Mouse (Mus musculus) heart, embryonic 12.5 days (tissue): ENCODE measurements around the gene Crocc. TPM values are rescaled to one million over a fixed set of nuclear protein-coding genes. Genes with fewer than 3 reads are reported as not detected.
A peak's percentile ranks its signal among the peaks of the same experiment; 100 is the strongest.

Experiments
- ATAC-seq: fragments of 200-750 bp; cut with Nextera tagmentation; 2 replicates; pipeline ENCODE4 v1.8.0; 2017; ENCODE audit warnings: moderate TSS enrichment, moderate library complexity; ENCODE audit not compliant: insufficient number of reproducible peaks, low FRiP score
- H3K27ac ChIP-seq: fragments of 300-500 bp; sonication (generic); 2 replicates; pipeline ENCODE4 v1.5.1; 2016; ENCODE audit warnings: mild to moderate bottlenecking, moderate library complexity; ENCODE audit not compliant: poor library complexity, severe bottlenecking
- H3K27me3 ChIP-seq: fragments of 300-500 bp; sonication (generic); replicated peaks from 2 replicates; pipeline ENCODE4 v1.6.1; 2016; ENCODE audit warnings: mild to moderate bottlenecking, moderate library complexity
- H3K36me3 ChIP-seq: fragments of 300-500 bp; sonication (generic); 2 replicates; pipeline ENCODE4 v1.6.1; 2016; ENCODE audit warnings: mild to moderate bottlenecking, moderate library complexity
- H3K4me1 ChIP-seq: fragments of 300-500 bp; sonication (generic); replicated peaks from 2 replicates; pipeline ENCODE4 v1.6.1; 2016; ENCODE audit warnings: mild to moderate bottlenecking
- H3K4me2 ChIP-seq: fragments of 300-500 bp; sonication (generic); 2 replicates; pipeline ENCODE4 v1.6.1; 2016; ENCODE audit warnings: mild to moderate bottlenecking, moderate library complexity
- H3K4me3 ChIP-seq: fragments of 300-500 bp; sonication (generic); 2 replicates; pipeline ENCODE4 v1.5.1; 2016; ENCODE audit warnings: mild to moderate bottlenecking
- H3K9ac ChIP-seq: fragments of 300-500 bp; sonication (generic); 2 replicates; pipeline ENCODE4 v1.6.1; 2016; ENCODE audit warnings: mild to moderate bottlenecking, moderate library complexity
- H3K9me3 ChIP-seq: fragments of 300-500 bp; sonication (generic); replicated peaks from 2 replicates; pipeline ENCODE4 v1.6.1; 2016; ENCODE audit warnings: mild to moderate bottlenecking, moderate library complexity
- WGBS: fragments of 180-500 bp; shearing (Covaris S2); methylation state at CpG from one replicate; pipeline ENCODE4 v1.1.7; 2016; 5-methylcytosine and 5-hydroxymethylcytosine counted together
- polyA plus RNA-seq: library from polyadenylated mRNA; unstranded; fragments of >200 nt; fragmentation: Nextera tagmentation; extraction: Ambion mirVana; gene quantifications from 2 replicates; pipeline ENCODE4 v1.2.1, GENCODE M21; 2016

The Crocc gene
- polyA plus RNA-seq, 1 experiment from 2014 or later, result 6.3 TPM

DNA sequence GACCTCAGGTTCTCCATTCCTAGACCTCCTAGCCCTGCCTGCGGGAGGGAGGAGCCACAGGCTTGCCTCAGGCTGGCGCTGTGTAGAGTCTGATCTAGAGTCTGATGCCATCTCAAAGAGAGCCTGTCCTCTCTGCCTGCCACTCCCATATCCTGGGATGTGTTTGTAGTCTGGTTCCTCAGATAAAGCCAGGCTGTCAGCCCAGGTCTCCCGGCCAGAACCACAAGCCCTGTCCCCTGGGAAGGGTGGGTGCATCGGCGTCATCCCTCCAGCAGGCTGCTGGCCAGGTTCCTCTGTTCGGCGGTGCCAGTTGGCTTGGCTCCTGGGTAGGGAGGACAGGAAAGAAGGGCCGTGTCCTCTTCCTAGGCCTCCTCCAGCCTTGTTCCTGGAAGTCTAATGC lies 52.3 kb downstream of the Crocc start:
- H3K36me3 ChIP-seq, result peaks cover 51% of the 10 kb centered on the region
- no peak overlapping the region for H3K4me2 ChIP-seq

DNA sequence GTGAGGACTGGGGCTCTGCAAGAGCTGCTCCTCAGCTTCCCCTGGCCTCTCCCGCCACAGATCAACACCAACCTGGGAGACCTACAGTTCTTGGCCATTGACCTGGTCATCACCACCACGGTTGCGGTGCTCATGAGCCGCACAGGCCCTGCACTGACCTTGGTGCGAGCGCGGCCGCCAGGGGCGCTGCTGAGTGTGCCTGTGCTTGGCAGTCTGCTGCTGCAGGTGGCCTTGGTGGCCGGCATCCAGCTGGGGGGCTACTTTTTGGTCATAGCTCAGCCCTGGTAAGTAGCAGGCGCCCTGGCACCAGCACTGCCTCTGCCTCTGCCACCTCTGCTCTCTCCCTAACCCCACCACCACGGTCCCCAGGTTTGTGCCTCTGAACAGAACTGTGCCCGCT lies 54.4 kb downstream of the Crocc start:
- peaks cover 67% of the 10 kb centered on the region for H3K36me3 ChIP-seq
- ATAC-seq, result no peak

More for the DNA sequence above, 52.3 kb downstream of the Crocc start:
- no peak; the same call in 1 of the 2 replicates for ATAC-seq
- Histone ChIP-seq H3K4me3 (no peak overlapping the region), H3K27ac (no peak overlapping the region), H3K9me3 (peaks cover 5% of the 10 kb centered on the region; the same call in 1 of the 2 replicates), H3K9ac (no peak overlapping the region), H3K27me3 (no peaks in the 10 kb centered on the region), H3K4me1 (peaks cover 24% of the 10 kb centered on the region)
- 67% methylated on average over 8 of the region's 8 CpGs for WGBS

DNA sequence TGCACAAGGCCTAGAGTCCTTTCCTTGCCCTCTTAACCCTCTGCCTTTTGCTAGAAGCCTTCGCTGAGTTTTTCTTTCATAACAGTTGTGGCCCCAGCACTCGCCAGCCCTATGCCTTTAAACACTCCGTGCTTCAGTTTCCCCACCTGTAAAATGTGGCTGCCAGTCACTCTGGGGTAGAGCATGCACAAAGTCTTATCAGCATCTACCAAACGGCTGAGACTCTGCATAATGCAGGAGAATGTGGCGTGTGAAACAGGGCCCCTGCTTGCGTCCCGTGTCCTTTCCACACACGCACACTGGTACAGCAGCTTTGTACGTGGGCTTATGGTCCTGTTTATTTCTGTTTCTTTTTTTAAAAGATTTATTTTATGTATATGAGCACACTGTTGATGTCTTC lies 63.5 kb downstream of the Crocc start:
- Histone ChIP-seq H3K4me1 (no peaks in the 10 kb centered on the region), H3K9me3 (no peaks in the 10 kb centered on the region), H3K4me2 (no peak overlapping the region), H3K36me3 (peaks cover 96% of the 10 kb centered on the region), H3K27me3 (no peaks in the 10 kb centered on the region), H3K27ac (no peak overlapping the region), H3K4me3 (no peak overlapping the region), H3K9ac (no peak overlapping the region)
- no peak for ATAC-seq
- 85% methylated on average over 9 of the region's 9 CpGs for WGBS

More for the DNA sequence above, 54.4 kb downstream of the Crocc start:
- Histone ChIP-seq H3K27ac (no peak overlapping the region), H3K9ac (no peak overlapping the region), H3K9me3 (peaks cover 5% of the 10 kb centered on the region; the same call in 1 of the 2 replicates), H3K27me3 (no peaks in the 10 kb centered on the region), H3K4me2 (no peak overlapping the region), H3K4me3 (no peak overlapping the region), H3K4me1 (peaks cover 5% of the 10 kb centered on the region)
- WGBS, result 84% methylated on average over 13 of the region's 13 CpGs

DNA sequence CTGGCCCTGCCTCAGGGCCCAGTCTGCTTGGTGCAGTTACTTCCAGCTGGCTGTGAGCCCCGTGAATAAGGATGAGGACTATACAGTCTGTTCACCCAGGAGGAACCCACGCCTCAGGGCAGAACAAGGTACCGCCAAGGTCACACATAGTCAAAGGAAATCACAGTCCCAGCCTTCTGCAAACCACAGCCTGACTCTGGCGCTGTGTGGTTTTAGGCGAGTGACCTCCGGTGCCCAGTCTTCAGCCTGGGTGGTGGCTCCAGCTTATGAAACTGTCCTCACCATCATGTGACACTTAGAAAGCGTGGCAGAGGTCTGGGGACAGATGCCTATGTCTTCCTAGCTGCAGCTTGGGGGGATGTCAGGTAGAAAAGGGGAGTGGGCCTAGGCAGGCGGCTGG lies 64.5 kb downstream of the Crocc start:
- H3K4me2 ChIP-seq, result no peak overlapping the region
- H3K9ac ChIP-seq, result no peak overlapping the region
- H3K4me3 ChIP-seq, result no peak overlapping the region
- peaks cover 86% of the 10 kb centered on the region for H3K36me3 ChIP-seq
- WGBS, result 90% methylated on average over 8 of the region's 8 CpGs
- H3K27me3 ChIP-seq, result no peaks in the 10 kb centered on the region
- no peaks in the 10 kb centered on the region for H3K9me3 ChIP-seq
- H3K27ac ChIP-seq, result no peak overlapping the region
- no peak for ATAC-seq
- no peaks in the 10 kb centered on the region for H3K4me1 ChIP-seq

DNA sequence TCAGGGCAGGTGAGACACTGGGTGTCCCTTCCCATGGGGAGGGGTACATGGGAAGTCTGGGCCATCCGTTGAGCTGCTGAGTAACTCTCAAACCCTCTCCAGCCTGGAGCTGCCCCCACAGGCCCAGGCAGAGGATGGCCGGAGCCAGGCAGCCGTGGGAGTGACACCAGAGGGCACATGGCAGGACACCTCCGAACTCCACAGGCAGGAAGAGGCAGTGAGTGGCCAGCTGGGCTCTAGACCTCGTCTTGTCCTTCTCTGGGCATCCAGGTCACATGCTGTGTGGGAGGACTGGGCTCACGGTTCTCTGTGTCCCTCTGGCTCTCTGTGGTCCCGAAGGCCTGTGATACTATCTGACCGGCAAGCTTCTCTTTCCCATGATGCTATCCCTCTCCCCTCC lies 66.5 kb downstream of the Crocc start:
- Histone ChIP-seq H3K27ac (no peak overlapping the region), H3K4me2 (no peak overlapping the region), H3K4me3 (no peak overlapping the region), H3K36me3 (peaks cover 66% of the 10 kb centered on the region), H3K9ac (no peak overlapping the region), H3K4me1 (peaks cover 2% of the 10 kb centered on the region; the same call in 1 of the 2 replicates), H3K9me3 (no peaks in the 10 kb centered on the region), H3K27me3 (no peaks in the 10 kb centered on the region)
- ATAC-seq, result no peak
- 89% methylated on average over 8 of the region's 8 CpGs for WGBS

DNA sequence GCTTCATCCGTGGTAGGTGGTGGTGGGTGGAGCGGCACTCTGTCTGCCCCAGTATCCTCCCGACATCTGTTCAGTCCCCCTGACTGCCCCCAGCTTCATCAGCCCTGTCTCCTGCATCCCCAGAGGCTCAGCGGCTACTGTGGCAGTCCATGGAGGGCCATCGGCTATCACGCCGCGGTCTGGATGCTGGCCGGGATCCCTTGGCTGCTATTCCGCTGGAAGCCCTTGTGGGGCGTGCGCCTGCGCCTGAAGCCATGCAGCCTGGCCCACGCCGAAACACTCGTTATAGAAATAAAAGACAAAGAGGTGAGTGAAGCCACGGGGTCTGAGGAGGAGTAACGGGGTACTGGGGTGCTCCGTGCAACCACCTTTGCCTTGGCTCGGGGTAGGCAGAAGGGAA lies 68.1 kb downstream of the Crocc start:
- no peaks in the 10 kb centered on the region for H3K27me3 ChIP-seq
- H3K4me2 ChIP-seq, result no peak overlapping the region
- WGBS, result 86% methylated on average over 20 of the region's 20 CpGs
- peaks cover 53% of the 10 kb centered on the region for H3K36me3 ChIP-seq
- no peak overlapping the region for H3K9ac ChIP-seq
- no peaks in the 10 kb centered on the region for H3K9me3 ChIP-seq
- H3K4me3 ChIP-seq, result no peak overlapping the region
- no peak overlapping the region for H3K27ac ChIP-seq
- ATAC-seq, result no peak
- H3K4me1 ChIP-seq, result peaks cover 18% of the 10 kb centered on the region

DNA sequence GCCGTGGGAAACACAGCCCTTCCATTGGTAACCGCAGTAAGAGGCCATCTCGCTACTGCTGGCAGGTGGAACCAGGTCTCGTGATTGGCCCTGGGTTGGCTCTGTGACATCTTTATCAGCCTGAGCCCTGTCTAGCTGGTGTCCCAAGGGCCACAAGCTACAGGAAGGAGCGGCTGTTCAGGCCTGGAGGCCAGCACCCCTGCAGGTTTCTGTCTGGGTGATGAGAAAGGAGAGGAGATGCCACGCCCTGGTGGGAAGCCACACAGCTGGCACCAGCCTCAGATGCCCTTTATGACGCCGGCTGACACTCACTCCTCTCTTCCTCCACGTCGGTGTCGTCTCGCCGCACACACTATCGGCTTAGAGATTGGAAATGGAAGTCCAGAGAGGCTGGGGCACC lies 70.9 kb downstream of the Crocc start:
- 91% methylated on average over 14 of the region's 14 CpGs for WGBS
- ATAC-seq, result no peak
- Histone ChIP-seq H3K9me3 (no peaks in the 10 kb centered on the region), H3K4me3 (no peak overlapping the region), H3K36me3 (peaks cover 25% of the 10 kb centered on the region), H3K9ac (no peak overlapping the region), H3K4me2 (no peak overlapping the region), H3K27ac (no peak overlapping the region), H3K4me1 (peaks cover 24% of the 10 kb centered on the region), H3K27me3 (no peaks in the 10 kb centered on the region)

DNA sequence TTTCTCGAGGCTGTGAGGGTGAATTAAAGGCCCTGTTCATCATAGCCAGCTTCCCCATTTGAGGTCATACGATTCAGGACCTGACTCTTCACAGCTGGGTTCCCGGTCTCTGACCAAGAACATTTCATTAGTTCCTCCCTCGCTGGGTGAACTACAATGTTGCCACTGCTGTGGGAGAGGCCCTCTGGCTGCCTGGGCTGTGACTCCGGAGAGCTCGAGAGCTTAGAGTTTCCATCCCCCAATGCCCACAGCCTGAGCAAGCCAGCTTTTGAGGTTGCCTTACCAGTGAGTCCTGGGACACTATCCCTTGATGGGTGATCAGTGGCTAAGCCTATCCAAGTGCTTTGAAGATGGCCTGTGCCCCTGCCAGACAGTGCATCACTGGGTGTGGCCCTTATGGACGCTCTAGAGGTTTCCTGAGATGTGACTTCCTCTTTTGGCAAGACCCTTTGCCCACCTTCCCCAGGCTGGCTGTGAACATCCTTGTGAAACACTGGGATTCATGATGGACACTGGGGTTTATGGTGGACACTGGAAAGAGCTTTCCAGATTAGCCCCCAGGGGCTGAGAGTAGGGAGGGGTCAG lies 71.6 kb downstream of the Crocc start:
- peaks cover 18% of the 10 kb centered on the region for H3K36me3 ChIP-seq
- H3K27me3 ChIP-seq, result no peaks in the 10 kb centered on the region
- H3K4me1 ChIP-seq, result peaks cover 24% of the 10 kb centered on the region
- H3K9me3 ChIP-seq, result no peaks in the 10 kb centered on the region
- no peak overlapping the region for H3K4me3 ChIP-seq
- no peak overlapping the region for H3K4me2 ChIP-seq
- WGBS, result 69% methylated on average over 7 of the region's 7 CpGs
- H3K9ac ChIP-seq, result no peak overlapping the region; the same call in 1 of the 2 replicates
- no peak overlapping the region for H3K27ac ChIP-seq
- ATAC-seq, result no peak

DNA sequence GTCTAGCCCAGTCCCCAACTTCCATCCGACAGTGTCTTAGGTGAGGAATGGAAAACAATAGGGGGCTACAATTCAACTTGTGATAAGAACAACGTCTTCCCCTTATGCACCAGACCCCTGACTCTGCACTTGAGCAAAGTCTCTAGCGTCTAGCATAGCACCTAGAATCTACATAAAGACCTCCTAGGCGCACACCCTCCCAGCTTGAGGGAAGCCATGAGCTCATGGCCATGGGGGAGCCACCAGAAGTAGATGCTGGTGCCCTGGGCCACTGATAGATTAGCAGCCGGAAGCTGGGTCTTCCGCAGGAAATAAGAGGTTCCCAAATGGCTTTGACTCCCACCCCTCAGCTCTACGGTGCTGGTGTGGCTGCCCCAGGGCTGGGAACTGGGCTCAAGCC lies 72.9 kb downstream of the Crocc start:
- no peak overlapping the region for H3K27ac ChIP-seq
- peak overlapping the region; percentile 91 for H3K9ac ChIP-seq
- peaks cover 33% of the 10 kb centered on the region for H3K4me1 ChIP-seq
- peak overlapping the region; percentile 88 for H3K4me3 ChIP-seq
- ATAC-seq, result no peak; the same call in 1 of the 2 replicates
- no peaks in the 10 kb centered on the region for H3K27me3 ChIP-seq
- peak overlapping the region; percentile 84 for H3K4me2 ChIP-seq
- 18% methylated on average over 7 of the region's 7 CpGs for WGBS
- H3K36me3 ChIP-seq, result peaks cover 7% of the 10 kb centered on the region
- H3K9me3 ChIP-seq, result no peaks in the 10 kb centered on the region

DNA sequence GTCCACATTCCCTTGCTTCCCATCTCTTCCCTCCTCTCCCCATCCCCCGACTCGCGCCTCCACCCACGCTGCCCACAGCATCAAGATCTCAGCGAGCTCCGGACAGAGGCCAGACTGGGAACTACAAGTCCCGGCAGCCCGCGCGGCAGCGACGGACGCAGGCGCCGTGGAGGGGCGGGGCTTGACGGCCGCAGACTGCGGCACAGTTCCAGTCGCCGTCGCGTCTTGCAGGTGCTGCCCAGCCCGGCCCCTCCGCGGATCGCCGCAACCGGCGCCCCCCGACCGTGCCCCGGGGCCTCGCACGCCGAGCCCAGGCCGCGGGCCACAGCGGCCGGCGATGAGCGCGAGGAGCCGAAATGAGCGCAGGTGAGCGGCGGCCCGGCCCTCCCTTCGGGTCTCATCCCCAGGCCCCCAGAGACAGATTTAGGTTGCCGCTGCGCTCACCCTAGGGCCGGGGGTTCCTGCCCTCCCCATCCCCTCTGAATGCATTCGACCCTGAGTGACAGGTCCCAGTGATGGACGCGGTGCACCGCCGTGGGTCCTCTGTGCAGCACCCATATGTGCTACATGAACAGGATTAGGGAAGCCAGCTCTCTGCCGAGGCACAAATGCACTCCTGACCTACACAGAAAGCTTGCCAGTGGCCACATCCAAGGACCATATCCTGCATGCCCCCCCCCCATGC lies 73.5 kb downstream of the Crocc start, which contains the start of gene Atp13a2:
TSS of gene Atp13a2 (plus strand) at position 163 of the 685 bp plus-strand sequence.
- peak; percentile 83 for ATAC-seq
- under 1% methylated on average over 57 of the region's 58 CpGs for WGBS
- H3K27ac ChIP-seq, result no peak within 1 kb of the TSS

DNA sequence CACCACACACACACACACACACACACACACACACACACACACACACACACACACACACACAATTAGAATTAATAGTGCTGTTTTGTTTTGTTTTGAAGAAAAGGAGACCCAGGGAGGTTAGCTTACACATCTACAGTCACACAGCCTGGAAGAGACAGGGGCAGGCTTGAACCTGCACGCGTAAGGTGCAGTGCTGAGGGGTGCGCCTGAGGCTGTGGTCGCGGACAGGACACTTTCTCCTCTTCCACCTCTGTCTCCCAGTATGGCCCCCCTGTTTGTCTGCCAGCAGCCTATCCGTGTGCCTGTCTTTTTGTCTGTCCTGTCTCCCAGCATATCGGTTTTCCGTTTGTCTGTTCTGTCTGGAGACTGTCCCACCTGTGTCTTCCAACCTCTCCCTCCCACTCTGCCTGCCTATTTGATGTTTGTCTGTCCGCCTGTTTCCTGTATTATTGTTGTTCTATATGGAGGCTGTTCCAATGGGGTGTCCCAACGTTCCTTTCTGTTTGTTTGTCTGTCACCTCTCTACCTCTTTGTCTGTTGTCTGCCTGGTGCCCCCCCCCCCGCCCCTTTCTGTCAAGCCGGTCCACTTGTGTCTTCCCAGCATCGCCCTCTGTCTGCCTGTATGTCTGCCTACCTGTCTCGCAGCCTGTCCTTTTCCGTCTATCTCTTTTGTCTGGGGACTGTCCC lies 74.2 kb downstream of the Crocc start:
- peaks cover 33% of the 10 kb centered on the region for H3K4me1 ChIP-seq
- peak overlapping the region; percentile 88 for H3K4me3 ChIP-seq
- ATAC-seq, result no peak
- peaks cover 5% of the 10 kb centered on the region for H3K9me3 ChIP-seq
- H3K9ac ChIP-seq, result peak overlapping the region; percentile 91; the same call in 1 of the 2 replicates
- 28% methylated on average over 15 of the region's 15 CpGs for WGBS
- no peak overlapping the region for H3K27ac ChIP-seq
- peak overlapping the region; percentile 84 for H3K4me2 ChIP-seq
- H3K36me3 ChIP-seq, result no peaks in the 10 kb centered on the region
- no peaks in the 10 kb centered on the region for H3K27me3 ChIP-seq

More for the DNA sequence above, 73.5 kb downstream of the Crocc start, which contains the start of gene Atp13a2:
- H3K4me3 ChIP-seq, result peak within 1 kb of the TSS; percentile 88
- no peaks in the 10 kb centered on the region for H3K9me3 ChIP-seq
- no peaks in the 10 kb centered on the region for H3K27me3 ChIP-seq
- H3K4me2 ChIP-seq, result peak within 1 kb of the TSS; percentile 84
- peak within 1 kb of the TSS; percentile 91 for H3K9ac ChIP-seq
- H3K36me3 ChIP-seq, result peaks cover under 1% of the 10 kb centered on the region; the same call in 1 of the 2 replicates
- peaks cover 33% of the 10 kb centered on the region for H3K4me1 ChIP-seq
